Mouse (Mus musculus) lung, postnatal 36 days (tissue): ENCODE data around the gene Fbxo24.

ENCODE experiments used
- DNase-seq: peaks from one replicate; pipeline ENCODE4 v3.0.0; 2022; ENCODE audit warnings: mixed read lengths

Gene Fbxo24

GRCm38 (mm10) chr5:137628498-137629305, at the start of gene Fbxo24, which contains the start of the genes Lrch4 and Gm20605:
Gene Fbxo24 (minus strand): TSS chr5:137629002.
Gene Lrch4 (plus strand): TSS chr5:137629121.
Gene Gm20605 (plus strand): TSS chr5:137629175.
- peak; percentile 100 for DNase-seq

DNA sequence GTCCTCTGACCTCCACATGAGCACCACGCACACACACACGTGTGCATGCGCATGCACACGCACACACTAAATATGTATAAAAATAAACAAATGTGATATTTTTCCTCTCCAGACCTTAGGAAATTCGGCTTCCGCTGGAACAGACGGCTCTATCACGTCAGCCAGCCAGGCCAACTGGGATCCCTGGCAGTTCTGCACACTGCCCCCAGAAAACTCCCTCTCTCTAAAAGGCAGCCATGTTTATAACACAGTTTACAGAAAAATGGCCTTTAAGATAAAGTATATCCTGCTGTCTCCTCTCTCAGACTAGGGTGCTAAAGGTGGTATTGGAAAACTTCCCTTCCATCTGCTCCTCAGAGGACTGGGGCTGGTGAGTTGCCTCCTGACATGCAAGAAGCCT, 49.1 kb upstream of the Fbxo24 start:
- DNase-seq = no peak

DNA sequence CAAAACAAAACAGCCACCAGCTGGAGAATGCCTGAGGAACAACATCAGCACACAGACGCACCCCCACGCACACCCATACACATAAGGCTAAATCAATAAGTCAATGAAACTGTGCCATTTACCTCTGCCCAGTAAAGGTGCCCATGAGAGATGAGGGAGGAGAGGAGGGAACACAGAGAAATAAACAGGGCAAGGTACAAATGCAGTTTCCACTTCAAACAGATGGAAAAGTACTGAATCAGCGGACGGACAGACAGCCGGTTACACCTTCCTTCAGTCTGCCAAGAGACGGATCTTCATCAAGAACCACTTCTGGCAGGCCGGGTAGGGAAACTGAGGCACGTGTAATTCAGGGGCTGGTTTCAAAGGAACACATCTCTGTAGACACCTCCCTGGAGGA, 46.0 kb upstream of the Fbxo24 start:
- no peak for DNase-seq

GRCm38 (mm10) chr5:137673015-137673414, 44.2 kb upstream of the Fbxo24 start:
- DNase-seq = no peak

GRCm38 (mm10) chr5:137672361-137672760, 43.6 kb upstream of the Fbxo24 start:
- no peak for DNase-seq

- DNase-seq = peak; percentile 85
Measured at GRCm38 (mm10) chr5:137671443-137672240, 42.8 kb upstream of the Fbxo24 start.

DNA sequence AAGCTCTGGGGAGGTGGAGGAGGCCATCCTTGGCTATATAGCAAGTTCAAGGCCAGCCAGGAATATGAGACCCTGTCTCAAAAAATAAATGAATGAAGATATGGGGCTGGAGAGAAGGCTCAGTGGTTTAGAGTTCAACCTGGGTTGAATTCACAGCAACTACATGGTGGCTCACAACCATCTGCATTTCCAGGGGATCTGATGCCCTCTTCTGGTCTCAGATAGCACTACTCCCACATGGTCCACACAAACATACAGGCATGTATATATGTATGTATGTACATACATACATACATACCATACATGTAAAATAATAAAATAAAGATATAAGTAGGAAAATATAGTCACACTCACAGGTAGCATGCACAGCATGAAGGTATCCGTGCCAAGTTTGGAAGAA, 41.4 kb upstream of the Fbxo24 start:
- no peak for DNase-seq

DNA sequence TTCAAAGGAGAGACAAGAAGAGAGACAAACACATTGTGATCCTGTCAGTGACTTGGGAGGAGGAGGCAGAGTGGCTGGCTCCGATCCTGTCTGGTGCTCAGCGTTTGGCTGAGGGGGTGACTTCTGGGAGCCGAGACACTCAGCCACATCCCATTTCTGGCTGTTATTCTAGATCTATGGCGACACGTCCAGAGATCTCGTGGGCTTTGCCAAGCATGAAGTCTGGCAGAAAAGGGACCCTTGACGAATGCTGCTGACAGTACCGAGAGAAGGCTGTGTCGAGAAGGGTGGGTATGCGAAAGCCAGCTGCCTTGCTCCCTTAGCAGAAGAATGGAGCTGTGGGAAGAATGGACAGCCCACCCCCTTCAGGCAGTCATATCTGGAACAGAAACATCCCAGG, 40.2 kb upstream of the Fbxo24 start:
- no peak for DNase-seq

- DNase-seq = no peak
Measured at GRCm38 (mm10) chr5:137663057-137663456, 34.3 kb upstream of the Fbxo24 start.

- DNase-seq = peak; percentile 83
Measured at GRCm38 (mm10) chr5:137660064-137660688, 31.4 kb upstream of the Fbxo24 start.

- peak; percentile 87 for DNase-seq
Measured at GRCm38 (mm10) chr5:137656977-137657376, 28.2 kb upstream of the Fbxo24 start.

- no peak for DNase-seq
Measured at GRCm38 (mm10) chr5:137654746-137655145, 25.9 kb upstream of the Fbxo24 start.

GRCm38 (mm10) chr5:137653366-137653765, 24.6 kb upstream of the Fbxo24 start:
- DNase-seq = no peak

DNA sequence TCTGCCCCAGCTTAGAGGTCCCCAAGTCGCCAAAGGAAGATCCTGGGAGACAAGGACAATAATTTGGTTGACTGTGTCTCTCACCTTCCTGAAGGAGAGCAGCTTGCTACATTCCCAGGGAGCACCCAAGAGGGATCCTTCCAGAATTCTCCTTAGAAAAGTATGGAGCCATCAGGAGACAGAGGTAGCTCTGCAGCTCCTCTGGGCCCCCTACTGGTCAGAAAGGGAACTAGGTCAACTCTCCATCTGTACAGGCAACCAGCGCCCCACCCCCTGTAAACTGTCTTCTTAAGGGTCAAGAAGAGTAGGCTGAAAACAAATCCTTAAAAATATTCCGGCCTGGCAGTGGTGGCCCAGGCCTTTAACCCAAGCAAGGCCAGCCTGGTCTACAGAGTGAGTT, 23.7 kb upstream of the Fbxo24 start:
- DNase-seq = peak; percentile 89

GRCm38 (mm10) chr5:137649669-137650571, 21.1 kb upstream of the Fbxo24 start:
- DNase-seq = peak; percentile 34

- no peak for DNase-seq
Measured at GRCm38 (mm10) chr5:137649251-137649650, 20.4 kb upstream of the Fbxo24 start.

- no peak for DNase-seq
Measured at GRCm38 (mm10) chr5:137647827-137648601, 19.2 kb upstream of the Fbxo24 start.

- peak; percentile 61 for DNase-seq
Measured at GRCm38 (mm10) chr5:137645652-137646091, 16.9 kb upstream of the Fbxo24 start, which contains the start of gene Irs3. Gene Irs3 (minus strand): TSS chr5:137645714.

DNA sequence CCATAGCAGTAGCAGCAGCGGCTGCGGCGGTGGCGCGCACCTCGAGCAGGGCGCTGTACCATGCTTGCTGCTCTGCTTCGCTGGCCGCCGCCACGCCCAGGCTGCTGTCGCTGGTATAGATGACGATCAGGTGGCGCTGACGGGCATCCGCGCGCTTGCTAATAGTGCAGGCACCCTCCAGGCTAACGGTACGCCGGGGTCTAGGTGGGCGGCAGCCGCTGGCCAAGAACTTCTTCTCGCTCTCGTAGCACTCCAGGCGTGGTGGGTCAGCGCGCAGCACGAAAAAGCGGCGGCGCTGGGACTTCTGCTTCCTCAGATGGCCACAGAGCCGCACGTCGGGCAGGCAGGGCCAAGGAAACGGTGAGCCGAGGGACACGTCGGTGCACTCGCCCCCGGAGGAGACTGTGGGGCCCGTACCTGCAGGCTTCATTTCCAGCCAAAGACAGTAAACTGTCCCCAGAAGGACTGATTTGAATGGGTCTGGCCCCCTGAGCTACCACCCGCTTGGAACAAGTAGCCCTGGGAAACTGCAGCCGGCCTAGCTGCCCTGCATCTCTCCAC, 16.4 kb upstream of the Fbxo24 start:
- DNase-seq = peak; percentile 45

DNA sequence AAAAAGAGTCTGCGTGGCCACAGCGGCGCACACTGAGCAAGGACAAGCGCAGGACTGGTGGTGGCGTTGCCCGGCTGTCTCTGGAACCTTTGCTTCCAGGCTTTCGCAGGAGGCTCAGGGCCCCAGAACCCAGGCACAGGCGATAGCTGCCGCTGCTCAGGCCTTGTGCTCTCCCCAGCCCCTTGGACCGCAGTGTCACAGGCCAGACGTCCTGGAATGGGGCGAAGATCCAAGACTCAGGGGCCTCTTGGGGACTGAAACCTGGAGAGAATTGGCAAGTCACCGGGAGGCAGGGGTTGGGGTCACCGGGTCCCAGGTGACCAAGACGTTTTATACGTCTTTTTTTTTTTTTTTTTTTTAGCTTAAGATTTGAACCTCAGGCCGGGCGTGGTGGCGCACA, 15.7 kb upstream of the Fbxo24 start:
- DNase-seq = no peak

DNA sequence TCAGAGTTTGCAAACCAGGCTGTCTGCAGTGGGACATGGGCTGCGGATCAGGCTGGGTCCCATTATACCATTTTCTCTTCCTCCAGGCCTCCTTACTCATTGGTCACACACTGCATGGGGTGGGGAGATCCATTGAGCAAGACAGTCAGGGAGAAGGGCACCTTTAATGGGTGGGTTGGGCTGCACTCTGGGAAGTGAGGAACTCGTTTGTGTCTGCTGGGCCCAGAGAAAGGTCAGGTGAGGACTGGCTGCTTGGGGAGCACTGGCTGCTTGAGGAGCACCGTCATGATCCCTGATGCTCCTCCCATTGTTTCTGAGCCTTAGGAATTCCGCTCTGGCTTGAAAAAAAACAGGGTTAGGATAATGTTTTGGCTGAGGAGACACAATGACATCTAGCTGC, 14.1 kb upstream of the Fbxo24 start:
- DNase-seq = no peak
